Mouse (Mus musculus): ENCODE measurements around the gene Wdr82. TPM values are rescaled to one million over a fixed set of nuclear protein-coding genes. Genes with fewer than 3 reads are reported as not detected.

The Wdr82 gene
- polyA plus RNA-seq, 1 experiment from 2014 or later: 35.5 TPM

- H3K9ac ChIP-seq (ENCODE audit: low read depth, low read length): peak overlapping the region; percentile 96
- no peaks in the 10 kb centered on the region for H3K9me3 ChIP-seq (replicated peaks; ENCODE audit: control insufficient read depth, low read length, poor library complexity, severe bottlenecking)
- H3K36me3 ChIP-seq (ENCODE audit: control insufficient read depth, insufficient read depth, low read length): no peaks in the 10 kb centered on the region
- no peaks in the 10 kb centered on the region for H3K27me3 ChIP-seq (ENCODE audit: control insufficient read depth, insufficient read depth, low read depth, low read length)
- peaks cover 34% of the 10 kb centered on the region for H3K4me1 ChIP-seq (ENCODE audit: control insufficient read depth, insufficient read depth, low read length)
- under 1% methylated on average over 28 of the region's 30 CpGs for WGBS
- peak overlapping the region; percentile 66 for H3K4me3 ChIP-seq (ENCODE audit: low read depth, low read length)
- H3K4me2 ChIP-seq (ENCODE audit: low read length): peak overlapping the region; percentile 90
- ATAC-seq: peak; percentile 78
- H3K27ac ChIP-seq (ENCODE audit: low read length): peak overlapping the region; percentile 98
Observed at GRCm38 (mm10) chr9:106171346-106172158, 824 bp downstream of the Wdr82 start.

- WGBS: 15% methylated on average over 3 of the region's 3 CpGs
- Histone ChIP-seq H3K36me3 (ENCODE audit: control insufficient read depth, insufficient read depth, low read length) (peaks cover 7% of the 10 kb centered on the region; the same call in 1 of the 2 replicates), H3K4me2 (ENCODE audit: low read length) (peak overlapping the region; percentile 90), H3K27me3 (ENCODE audit: control insufficient read depth, insufficient read depth, low read depth, low read length) (no peaks in the 10 kb centered on the region), H3K4me1 (ENCODE audit: control insufficient read depth, insufficient read depth, low read length) (peaks cover 34% of the 10 kb centered on the region), H3K9me3 (replicated peaks; ENCODE audit: control insufficient read depth, low read length, poor library complexity, severe bottlenecking) (no peaks in the 10 kb centered on the region), H3K9ac (ENCODE audit: low read depth, low read length) (no peak overlapping the region), H3K27ac (ENCODE audit: low read length) (no peak overlapping the region), H3K4me3 (ENCODE audit: low read depth, low read length) (peak overlapping the region; percentile 66)
- no peak for ATAC-seq
Observed at GRCm38 (mm10) chr9:106172527-106172926, 1.8 kb downstream of the Wdr82 start.

- Histone ChIP-seq H3K4me2 (ENCODE audit: low read length) (peak overlapping the region; percentile 90), H3K4me3 (ENCODE audit: low read depth, low read length) (peak overlapping the region; percentile 66), H3K9me3 (replicated peaks; ENCODE audit: control insufficient read depth, low read length, poor library complexity, severe bottlenecking) (no peaks in the 10 kb centered on the region), H3K9ac (ENCODE audit: low read depth, low read length) (no peak overlapping the region), H3K27me3 (ENCODE audit: control insufficient read depth, insufficient read depth, low read depth, low read length) (no peaks in the 10 kb centered on the region), H3K4me1 (ENCODE audit: control insufficient read depth, insufficient read depth, low read length) (peaks cover 34% of the 10 kb centered on the region), H3K27ac (ENCODE audit: low read length) (no peak overlapping the region), H3K36me3 (ENCODE audit: control insufficient read depth, insufficient read depth, low read length) (peaks cover 13% of the 10 kb centered on the region; the same call in 1 of the 2 replicates)
- 64% methylated on average over 2 of the region's 2 CpGs for WGBS
- no peak for ATAC-seq
Observed at GRCm38 (mm10) chr9:106173363-106173762, 2.6 kb downstream of the Wdr82 start.

- Histone ChIP-seq H3K4me3 (ENCODE audit: low read depth, low read length) (no peak overlapping the region), H3K9ac (ENCODE audit: low read depth, low read length) (no peak overlapping the region), H3K9me3 (replicated peaks; ENCODE audit: control insufficient read depth, low read length, poor library complexity, severe bottlenecking) (no peaks in the 10 kb centered on the region), H3K4me1 (ENCODE audit: control insufficient read depth, insufficient read depth, low read length) (peaks cover 28% of the 10 kb centered on the region), H3K27ac (ENCODE audit: low read length) (no peak overlapping the region), H3K27me3 (ENCODE audit: control insufficient read depth, insufficient read depth, low read depth, low read length) (no peaks in the 10 kb centered on the region), H3K36me3 (ENCODE audit: control insufficient read depth, insufficient read depth, low read length) (peaks cover 13% of the 10 kb centered on the region; the same call in 1 of the 2 replicates), H3K4me2 (ENCODE audit: low read length) (no peak overlapping the region)
- no peak for ATAC-seq
- WGBS: 82% methylated on average over 3 of the region's 3 CpGs
Observed at GRCm38 (mm10) chr9:106175552-106176200, 4.9 kb downstream of the Wdr82 start.

- peaks cover 13% of the 10 kb centered on the region for H3K36me3 ChIP-seq (ENCODE audit: control insufficient read depth, insufficient read depth, low read length)
- no peak overlapping the region for H3K4me3 ChIP-seq (ENCODE audit: low read depth, low read length)
- WGBS: 86% methylated on average over 5 of the region's 5 CpGs
- ATAC-seq: no peak
- H3K9ac ChIP-seq (ENCODE audit: low read depth, low read length): no peak overlapping the region
- no peak overlapping the region for H3K27ac ChIP-seq (ENCODE audit: low read length)
- H3K27me3 ChIP-seq (ENCODE audit: control insufficient read depth, insufficient read depth, low read depth, low read length): no peaks in the 10 kb centered on the region
- no peaks in the 10 kb centered on the region for H3K9me3 ChIP-seq (replicated peaks; ENCODE audit: control insufficient read depth, low read length, poor library complexity, severe bottlenecking)
- H3K4me2 ChIP-seq (ENCODE audit: low read length): no peak overlapping the region
- H3K4me1 ChIP-seq (ENCODE audit: control insufficient read depth, insufficient read depth, low read length): peaks cover 28% of the 10 kb centered on the region
Observed at GRCm38 (mm10) chr9:106176769-106177168, 6.0 kb downstream of the Wdr82 start.

GRCm38 (mm10) chr9:106177799-106178198 is 7.1 kb downstream of the Wdr82 start:
- WGBS: 94% methylated on average over 6 of the region's 6 CpGs
- Histone ChIP-seq H3K4me3 (ENCODE audit: low read depth, low read length) (no peak overlapping the region), H3K4me1 (ENCODE audit: control insufficient read depth, insufficient read depth, low read length) (peaks cover 25% of the 10 kb centered on the region), H3K9ac (ENCODE audit: low read depth, low read length) (no peak overlapping the region), H3K4me2 (ENCODE audit: low read length) (no peak overlapping the region), H3K9me3 (replicated peaks; ENCODE audit: control insufficient read depth, low read length, poor library complexity, severe bottlenecking) (no peaks in the 10 kb centered on the region), H3K36me3 (ENCODE audit: control insufficient read depth, insufficient read depth, low read length) (peaks cover 15% of the 10 kb centered on the region), H3K27ac (ENCODE audit: low read length) (no peak overlapping the region), H3K27me3 (ENCODE audit: control insufficient read depth, insufficient read depth, low read depth, low read length) (no peaks in the 10 kb centered on the region)
- ATAC-seq: no peak

GRCm38 (mm10) chr9:106179454-106179853 is 8.7 kb downstream of the Wdr82 start:
- peaks cover 28% of the 10 kb centered on the region for H3K36me3 ChIP-seq (ENCODE audit: control insufficient read depth, insufficient read depth, low read length)

GRCm38 (mm10) chr9:106179964-106180363 is 9.2 kb downstream of the Wdr82 start:
- H3K36me3 ChIP-seq (ENCODE audit: control insufficient read depth, insufficient read depth, low read length): peaks cover 30% of the 10 kb centered on the region
- no peak overlapping the region for H3K4me3 ChIP-seq (ENCODE audit: low read depth, low read length)
- H3K27ac ChIP-seq (ENCODE audit: low read length): no peak overlapping the region
- no peaks in the 10 kb centered on the region for H3K9me3 ChIP-seq (replicated peaks; ENCODE audit: control insufficient read depth, low read length, poor library complexity, severe bottlenecking)
- no peak overlapping the region for H3K9ac ChIP-seq (ENCODE audit: low read depth, low read length)
- ATAC-seq: no peak
- peaks cover 6% of the 10 kb centered on the region for H3K4me1 ChIP-seq (ENCODE audit: control insufficient read depth, insufficient read depth, low read length)
- H3K4me2 ChIP-seq (ENCODE audit: low read length): no peak overlapping the region
- WGBS: 97% methylated on average over 3 of the region's 3 CpGs
- no peaks in the 10 kb centered on the region for H3K27me3 ChIP-seq (ENCODE audit: control insufficient read depth, insufficient read depth, low read depth, low read length)

More at GRCm38 (mm10) chr9:106179454-106179853, 8.7 kb downstream of the Wdr82 start:
- Histone ChIP-seq H3K27ac (ENCODE audit: low read length) (no peak overlapping the region), H3K4me3 (ENCODE audit: low read depth, low read length) (no peak overlapping the region), H3K4me1 (ENCODE audit: control insufficient read depth, insufficient read depth, low read length) (peaks cover 11% of the 10 kb centered on the region), H3K4me2 (ENCODE audit: low read length) (no peak overlapping the region), H3K9me3 (replicated peaks; ENCODE audit: control insufficient read depth, low read length, poor library complexity, severe bottlenecking) (no peaks in the 10 kb centered on the region), H3K27me3 (ENCODE audit: control insufficient read depth, insufficient read depth, low read depth, low read length) (no peaks in the 10 kb centered on the region), H3K9ac (ENCODE audit: low read depth, low read length) (no peak overlapping the region)
- ATAC-seq: no peak
- WGBS: 92% methylated on average over 2 of the region's 2 CpGs

- no peaks in the 10 kb centered on the region for H3K27me3 ChIP-seq (ENCODE audit: control insufficient read depth, insufficient read depth, low read depth, low read length)
- no peak overlapping the region for H3K4me2 ChIP-seq (ENCODE audit: low read length)
- no peak overlapping the region for H3K9ac ChIP-seq (ENCODE audit: low read depth, low read length)
- no peak overlapping the region for H3K27ac ChIP-seq (ENCODE audit: low read length)
- H3K4me3 ChIP-seq (ENCODE audit: low read depth, low read length): no peak overlapping the region
- no peaks in the 10 kb centered on the region for H3K9me3 ChIP-seq (replicated peaks; ENCODE audit: control insufficient read depth, low read length, poor library complexity, severe bottlenecking)
- no peak for ATAC-seq
- no peaks in the 10 kb centered on the region for H3K4me1 ChIP-seq (ENCODE audit: control insufficient read depth, insufficient read depth, low read length)
- H3K36me3 ChIP-seq (ENCODE audit: control insufficient read depth, insufficient read depth, low read length): peaks cover 45% of the 10 kb centered on the region
- 94% methylated on average over 4 of the region's 4 CpGs for WGBS
Observed at GRCm38 (mm10) chr9:106182146-106182545, 11.4 kb downstream of the Wdr82 start.

All from midbrain, embryonic 16.5 days (tissue).